Mouse (Mus musculus): ENCODE measurements around the gene Daam1. TPM values are rescaled to one million over a fixed set of nuclear protein-coding genes. Genes with fewer than 3 reads are reported as not detected.
A peak's percentile ranks its signal among the peaks of the same experiment; 100 is the strongest.

Daam1 gene
- total and polyA plus RNA-seq, 2 experiments: 7.7 to 33.4 TPM

- Histone ChIP-seq H3K27me3 (ENCODE audit: control insufficient read depth, insufficient read depth, low read length) (no peaks in the 10 kb centered on the region), H3K36me3 (ENCODE audit: control insufficient read depth, insufficient read depth, low read length) (peaks cover 48% of the 10 kb centered on the region), H3K79me2 (ENCODE audit: control insufficient read depth, insufficient read depth, low read length) (peaks cover 9% of the 10 kb centered on the region; the same call in 1 of the 2 replicates), H3K27ac (replicated peaks; ENCODE audit: insufficient read depth, low read depth, low read length) (no peak overlapping the region), H3K9ac (ENCODE audit: low read depth, low read length) (no peak overlapping the region), H3K4me1 (ENCODE audit: control insufficient read depth, insufficient read depth, low read length) (peaks cover 8% of the 10 kb centered on the region; the same call in 1 of the 2 replicates), H3K4me3 (ENCODE audit: insufficient read depth, low read depth, low read length) (no peak overlapping the region)
- 91% methylated on average over 9 of the region's 9 CpGs for WGBS
- TF ChIP-seq CTCF (IDR thresholded peaks at IDR 0.05; ENCODE audit: low read depth, low read length): no peak
- DNase-seq (ENCODE audit: extremely low read depth, low read depth, low spot score): no peak
Observed at GRCm38 (mm10) chr12:71943112-71943511, 112.2 kb downstream of the Daam1 start.

GRCm38 (mm10) chr12:71943646-71944045, 112.8 kb downstream of the Daam1 start:
- WGBS: 49% methylated on average over 4 of the region's 4 CpGs
- DNase-seq (ENCODE audit: extremely low read depth, low read depth, low spot score): peak; percentile 68
- no peak overlapping the region for H3K9ac ChIP-seq (ENCODE audit: low read depth, low read length)
- no peak overlapping the region for H3K4me3 ChIP-seq (ENCODE audit: insufficient read depth, low read depth, low read length)
- no peak overlapping the region for H3K27ac ChIP-seq (replicated peaks; ENCODE audit: insufficient read depth, low read depth, low read length)
- peaks cover 3% of the 10 kb centered on the region; the same call in 1 of the 2 replicates for H3K79me2 ChIP-seq (ENCODE audit: control insufficient read depth, insufficient read depth, low read length)
- peaks cover 47% of the 10 kb centered on the region for H3K36me3 ChIP-seq (ENCODE audit: control insufficient read depth, insufficient read depth, low read length)
- no peak for TF ChIP-seq POLR2A (IDR thresholded peaks at IDR 0.05; ENCODE audit: extremely low read depth, insufficient read depth, low read length)
- no peak for TF ChIP-seq CTCF (IDR thresholded peaks at IDR 0.05; ENCODE audit: low read depth, low read length)
- peaks cover 8% of the 10 kb centered on the region; the same call in 1 of the 2 replicates for H3K4me1 ChIP-seq (ENCODE audit: control insufficient read depth, insufficient read depth, low read length)
- no peaks in the 10 kb centered on the region for H3K27me3 ChIP-seq (ENCODE audit: control insufficient read depth, insufficient read depth, low read length)

- H3K36me3 ChIP-seq (ENCODE audit: control insufficient read depth, insufficient read depth, low read length): peaks cover 52% of the 10 kb centered on the region
- peaks cover 6% of the 10 kb centered on the region; the same call in 1 of the 2 replicates for H3K4me1 ChIP-seq (ENCODE audit: control insufficient read depth, insufficient read depth, low read length)
- H3K4me3 ChIP-seq (ENCODE audit: insufficient read depth, low read depth, low read length): no peak overlapping the region
- WGBS: 90% methylated on average over 7 of the region's 7 CpGs
- H3K9ac ChIP-seq (ENCODE audit: low read depth, low read length): no peak overlapping the region
- TF ChIP-seq POLR2A (IDR thresholded peaks at IDR 0.05; ENCODE audit: extremely low read depth, insufficient read depth, low read length) (no peak), CTCF (IDR thresholded peaks at IDR 0.05; ENCODE audit: low read depth, low read length) (no peak)
- no peaks in the 10 kb centered on the region for H3K27me3 ChIP-seq (ENCODE audit: control insufficient read depth, insufficient read depth, low read length)
- H3K79me2 ChIP-seq (ENCODE audit: control insufficient read depth, insufficient read depth, low read length): 0 out of 2 replicates have a peak, but pooled peaks cover 2% of the 10 kb centered on the region
- no peak overlapping the region for H3K27ac ChIP-seq (replicated peaks; ENCODE audit: insufficient read depth, low read depth, low read length)
- no peak for DNase-seq (ENCODE audit: extremely low read depth, low read depth, low spot score)
Observed at GRCm38 (mm10) chr12:71945844-71946243, 115.0 kb downstream of the Daam1 start.

DNA sequence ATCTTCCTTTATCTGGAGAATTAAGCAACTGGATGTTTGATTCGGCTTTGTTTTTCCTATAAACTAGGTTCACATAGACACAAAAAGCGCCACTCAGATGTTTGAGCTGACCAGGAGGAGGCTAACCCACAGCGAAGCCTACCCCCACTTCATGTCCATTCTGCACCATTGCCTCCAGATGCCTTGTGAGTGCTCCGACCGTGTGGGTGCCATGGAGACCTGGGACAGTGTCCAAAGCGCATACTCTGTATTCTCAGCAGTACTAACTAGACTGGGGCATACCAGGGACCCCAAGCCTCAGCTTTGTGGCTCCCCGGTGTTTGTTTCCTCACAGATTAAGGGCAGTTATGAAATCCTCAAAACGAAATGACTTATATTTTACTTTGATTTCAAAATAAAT, 115.6 kb downstream of the Daam1 start:
- Histone ChIP-seq H3K9ac (ENCODE audit: low read depth, low read length) (no peak overlapping the region), H3K27ac (replicated peaks; ENCODE audit: insufficient read depth, low read depth, low read length) (no peak overlapping the region), H3K4me1 (ENCODE audit: control insufficient read depth, insufficient read depth, low read length) (peaks cover 4% of the 10 kb centered on the region; the same call in 1 of the 2 replicates), H3K36me3 (ENCODE audit: control insufficient read depth, insufficient read depth, low read length) (peaks cover 58% of the 10 kb centered on the region), H3K27me3 (ENCODE audit: control insufficient read depth, insufficient read depth, low read length) (no peaks in the 10 kb centered on the region), H3K4me3 (ENCODE audit: insufficient read depth, low read depth, low read length) (no peak overlapping the region), H3K79me2 (ENCODE audit: control insufficient read depth, insufficient read depth, low read length) (0 out of 2 replicates have a peak, but pooled peaks cover 2% of the 10 kb centered on the region)
- no peak for DNase-seq (ENCODE audit: extremely low read depth, low read depth, low spot score)
- no peak for TF ChIP-seq CTCF (IDR thresholded peaks at IDR 0.05; ENCODE audit: low read depth, low read length)
- 77% methylated on average over 8 of the region's 8 CpGs for WGBS

DNA sequence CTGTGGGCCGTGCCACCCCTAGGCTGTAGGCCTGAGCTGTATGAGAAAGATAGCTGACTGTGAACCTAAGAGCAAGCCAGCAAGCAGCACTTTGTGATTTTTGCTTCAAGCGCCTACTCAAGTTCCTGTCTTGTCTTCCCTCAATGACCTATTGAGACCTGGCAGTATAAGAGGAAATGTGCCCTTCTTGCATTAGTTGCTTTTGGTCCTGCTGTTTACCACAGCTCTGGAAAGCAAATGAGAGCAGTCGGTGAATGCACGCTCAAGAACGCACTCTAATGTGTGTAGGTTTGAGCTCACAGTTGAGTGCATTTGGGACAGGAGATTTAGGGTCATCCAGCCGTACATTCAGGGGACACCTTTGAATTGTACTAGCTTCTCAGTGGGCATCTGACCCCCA, 118.1 kb downstream of the Daam1 start:
- Histone ChIP-seq H3K27ac (replicated peaks; ENCODE audit: insufficient read depth, low read depth, low read length) (no peak overlapping the region), H3K79me2 (ENCODE audit: control insufficient read depth, insufficient read depth, low read length) (0 out of 2 replicates have a peak, but pooled peaks cover 2% of the 10 kb centered on the region), H3K4me1 (ENCODE audit: control insufficient read depth, insufficient read depth, low read length) (no peaks in the 10 kb centered on the region), H3K27me3 (ENCODE audit: control insufficient read depth, insufficient read depth, low read length) (no peaks in the 10 kb centered on the region), H3K4me3 (ENCODE audit: insufficient read depth, low read depth, low read length) (no peak overlapping the region), H3K9ac (ENCODE audit: low read depth, low read length) (no peak overlapping the region), H3K36me3 (ENCODE audit: control insufficient read depth, insufficient read depth, low read length) (peaks cover 76% of the 10 kb centered on the region)
- no peak for TF ChIP-seq POLR2A (IDR thresholded peaks at IDR 0.05; ENCODE audit: extremely low read depth, insufficient read depth, low read length)
- no peak for TF ChIP-seq CTCF (IDR thresholded peaks at IDR 0.05; ENCODE audit: low read depth, low read length)
- DNase-seq (ENCODE audit: extremely low read depth, low read depth, low spot score): no peak
- WGBS: 93% methylated on average over 6 of the region's 6 CpGs

DNA sequence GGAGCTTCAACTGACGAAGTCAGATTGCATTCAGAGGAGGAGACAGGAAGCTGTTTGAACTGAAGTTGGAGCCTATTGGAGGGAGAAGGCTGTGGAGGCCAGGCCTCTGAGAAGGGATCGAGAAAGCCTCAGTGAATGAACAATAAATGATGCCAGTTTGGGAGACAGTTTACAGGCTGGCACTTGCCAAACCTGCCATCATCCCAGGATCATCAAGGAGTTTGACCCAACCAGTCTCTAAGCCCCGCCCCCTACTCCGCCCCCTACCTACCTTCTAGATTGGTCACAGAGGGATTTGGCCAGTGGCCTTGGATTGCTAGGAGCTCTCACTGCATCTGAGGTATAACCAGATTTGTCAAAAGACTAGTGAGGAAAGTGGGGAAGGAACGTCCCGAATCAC, 118.7 kb downstream of the Daam1 start:
- 89% methylated on average over 6 of the region's 6 CpGs for WGBS
- no peak overlapping the region for H3K4me3 ChIP-seq (ENCODE audit: insufficient read depth, low read depth, low read length)
- no peak overlapping the region for H3K9ac ChIP-seq (ENCODE audit: low read depth, low read length)
- no peak for DNase-seq (ENCODE audit: extremely low read depth, low read depth, low spot score)
- no peak overlapping the region for H3K27ac ChIP-seq (replicated peaks; ENCODE audit: insufficient read depth, low read depth, low read length)
- H3K36me3 ChIP-seq (ENCODE audit: control insufficient read depth, insufficient read depth, low read length): peaks cover 75% of the 10 kb centered on the region
- H3K27me3 ChIP-seq (ENCODE audit: control insufficient read depth, insufficient read depth, low read length): no peaks in the 10 kb centered on the region
- H3K4me1 ChIP-seq (ENCODE audit: control insufficient read depth, insufficient read depth, low read length): no peaks in the 10 kb centered on the region
- TF ChIP-seq CTCF (IDR thresholded peaks at IDR 0.05; ENCODE audit: low read depth, low read length) (no peak), POLR2A (IDR thresholded peaks at IDR 0.05; ENCODE audit: extremely low read depth, insufficient read depth, low read length) (no peak)
- H3K79me2 ChIP-seq (ENCODE audit: control insufficient read depth, insufficient read depth, low read length): 0 out of 2 replicates have a peak, but pooled peaks cover 2% of the 10 kb centered on the region
